Mouse (Mus musculus) small intestine, adult 2 months (tissue): ENCODE results near the gene Kcnb1. TPM values are rescaled to one million over a fixed set of nuclear protein-coding genes. Genes with fewer than 3 reads are reported as not detected.
A peak's percentile ranks its signal among the peaks of the same experiment; 100 is the strongest.

ENCODE experiments used
- H3K27ac ChIP-seq: fragments of 200-500 bp; 2 replicates; pipeline ENCODE4 v1.5.1; 2012; ENCODE audit warnings: low read depth, low read length, control low read depth, inconsistent platforms; ENCODE audit not compliant: insufficient read depth
- H3K27me3 ChIP-seq: fragments of 200-500 bp; 2 replicates; pipeline ENCODE4 v1.6.1; 2012; ENCODE audit warnings: mild to moderate bottlenecking, moderate library complexity, low read length, inconsistent platforms; ENCODE audit not compliant: control insufficient read depth, insufficient read depth
- H3K36me3 ChIP-seq: fragments of 200-500 bp; 2 replicates; pipeline ENCODE4 v1.6.1; 2012; ENCODE audit warnings: mild to moderate bottlenecking, low read length, control low read depth, inconsistent platforms; ENCODE audit not compliant: control insufficient read depth, insufficient read depth
- H3K4me1 ChIP-seq: fragments of 200-500 bp; 2 replicates; pipeline ENCODE4 v1.6.1; 2012; ENCODE audit warnings: low read length, inconsistent platforms, mixed read lengths; ENCODE audit not compliant: control insufficient read depth, insufficient read depth, insufficient read length
- H3K4me3 ChIP-seq: fragments of 200-500 bp; 2 replicates; pipeline ENCODE4 v1.5.1; 2012; ENCODE audit warnings: low read depth, mild to moderate bottlenecking, control low read depth, inconsistent platforms, low read length, moderate library complexity
- CTCF ChIP-seq: fragments of 200-500 bp; IDR thresholded peaks from 2 replicates; pipeline ENCODE4 v1.5.1; 2012; ENCODE audit warnings: low read depth, mild to moderate bottlenecking, control low read depth, inconsistent platforms, low read length, moderate library complexity, mixed read lengths; ENCODE audit not compliant: insufficient replicate concordance, insufficient read length; ENCODE audit errors: extremely low read depth
- POLR2A ChIP-seq: fragments of 200-500 bp; IDR thresholded peaks from 2 replicates; pipeline ENCODE4 v1.6.1; 2012; ENCODE audit warnings: low read depth, mild to moderate bottlenecking, control low read depth, inconsistent platforms, low read length, moderate library complexity
- WGBS: fragments of 180-500 bp; shearing (Covaris S2); methylation state at CpG from one replicate; pipeline ENCODE4 v1.1.7; 2018; 5-methylcytosine and 5-hydroxymethylcytosine counted together
- polyA plus RNA-seq: library from polyadenylated mRNA; depleted of rRNA; stranded (reverse); fragments of >200 nt; gene quantifications from 2 replicates; pipeline ENCODE4 v1.2.3, GENCODE M21; 2012

The Kcnb1 gene
- polyA plus RNA-seq, 1 experiment: 2.7 TPM

GRCm38 (mm10) chr2:167232132-167233008 lies 42.4 kb upstream of the Kcnb1 start:
- no peak for TF ChIP-seq CTCF
- TF ChIP-seq POLR2A: no peak
- WGBS: 71% methylated on average over 14 of the region's 14 CpGs

DNA sequence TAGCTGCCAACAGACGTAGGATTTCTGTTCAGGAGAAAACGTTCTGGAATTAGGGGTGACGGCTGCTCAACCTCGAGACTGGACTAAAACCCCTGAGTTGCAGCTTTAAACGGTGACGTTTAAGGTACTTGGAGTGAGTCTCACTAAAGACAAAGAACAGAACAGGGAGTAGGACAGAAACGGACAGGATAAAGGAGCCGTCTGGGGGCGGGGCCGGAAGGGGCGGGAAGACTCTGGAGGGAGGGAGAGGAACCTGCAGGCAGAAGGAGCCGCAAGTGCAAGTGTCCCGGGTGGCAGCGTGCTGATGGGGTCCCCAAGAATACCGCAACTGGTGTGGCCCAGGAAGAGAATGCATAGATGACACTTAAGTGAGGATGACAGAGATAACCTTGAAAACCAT lies 40.6 kb upstream of the Kcnb1 start:
- WGBS: 12% methylated on average over 15 of the region's 15 CpGs
- Histone ChIP-seq H3K27ac (no peak overlapping the region), H3K36me3 (no peaks in the 10 kb centered on the region), H3K4me1 (no peaks in the 10 kb centered on the region), H3K4me3 (no peak overlapping the region), H3K27me3 (no peaks in the 10 kb centered on the region)
- TF ChIP-seq CTCF (no peak), POLR2A (no peak)

More at GRCm38 (mm10) chr2:167232132-167233008, 42.4 kb upstream of the Kcnb1 start:
- H3K4me1 ChIP-seq: no peaks in the 10 kb centered on the region
- H3K27me3 ChIP-seq: no peaks in the 10 kb centered on the region
- no peak overlapping the region for H3K4me3 ChIP-seq
- H3K36me3 ChIP-seq: no peaks in the 10 kb centered on the region
- no peak overlapping the region for H3K27ac ChIP-seq

- WGBS: 50% methylated on average over 7 of the region's 7 CpGs
- Histone ChIP-seq H3K36me3 (no peaks in the 10 kb centered on the region), H3K4me3 (no peak overlapping the region), H3K4me1 (no peaks in the 10 kb centered on the region; the same call in 1 of the 2 replicates), H3K27me3 (no peaks in the 10 kb centered on the region), H3K27ac (no peak overlapping the region)
- TF ChIP-seq CTCF: no peak
- TF ChIP-seq POLR2A: no peak
Measured at GRCm38 (mm10) chr2:167224937-167225336, 35.0 kb upstream of the Kcnb1 start.

GRCm38 (mm10) chr2:167224194-167224593 lies 34.2 kb upstream of the Kcnb1 start:
- Histone ChIP-seq H3K27me3 (no peaks in the 10 kb centered on the region), H3K4me3 (no peak overlapping the region), H3K36me3 (no peaks in the 10 kb centered on the region), H3K4me1 (no peaks in the 10 kb centered on the region; the same call in 1 of the 2 replicates), H3K27ac (no peak overlapping the region)
- WGBS: 83% methylated on average over 6 of the region's 6 CpGs
- TF ChIP-seq CTCF (no peak), POLR2A (no peak)

DNA sequence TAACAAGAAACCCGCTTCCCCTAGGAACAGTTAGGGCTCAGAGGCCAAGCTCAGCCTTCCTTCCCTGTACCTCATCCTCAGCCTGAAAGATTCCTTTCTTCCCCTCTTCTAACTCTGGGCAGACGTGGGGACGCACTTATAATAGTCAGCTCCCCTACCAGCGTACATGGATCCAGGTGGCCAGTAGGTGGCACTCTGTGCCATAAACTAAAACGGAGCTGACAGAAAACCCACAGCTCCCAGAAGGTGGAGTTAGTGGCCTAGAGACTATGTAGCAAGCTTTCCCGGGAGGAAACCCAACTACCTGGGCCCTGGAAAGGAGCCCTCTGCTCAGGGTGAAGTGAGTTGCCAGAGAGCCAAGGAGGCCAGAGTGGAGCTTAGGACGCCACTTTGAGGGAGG lies 32.2 kb upstream of the Kcnb1 start:
- Histone ChIP-seq H3K36me3 (no peaks in the 10 kb centered on the region), H3K4me1 (no peaks in the 10 kb centered on the region; the same call in 1 of the 2 replicates), H3K4me3 (no peak overlapping the region), H3K27me3 (no peaks in the 10 kb centered on the region), H3K27ac (no peak overlapping the region)
- 17% methylated on average over 7 of the region's 7 CpGs for WGBS
- TF ChIP-seq CTCF (peak; percentile 80; the same call in 1 of the 2 replicates), POLR2A (no peak)

DNA sequence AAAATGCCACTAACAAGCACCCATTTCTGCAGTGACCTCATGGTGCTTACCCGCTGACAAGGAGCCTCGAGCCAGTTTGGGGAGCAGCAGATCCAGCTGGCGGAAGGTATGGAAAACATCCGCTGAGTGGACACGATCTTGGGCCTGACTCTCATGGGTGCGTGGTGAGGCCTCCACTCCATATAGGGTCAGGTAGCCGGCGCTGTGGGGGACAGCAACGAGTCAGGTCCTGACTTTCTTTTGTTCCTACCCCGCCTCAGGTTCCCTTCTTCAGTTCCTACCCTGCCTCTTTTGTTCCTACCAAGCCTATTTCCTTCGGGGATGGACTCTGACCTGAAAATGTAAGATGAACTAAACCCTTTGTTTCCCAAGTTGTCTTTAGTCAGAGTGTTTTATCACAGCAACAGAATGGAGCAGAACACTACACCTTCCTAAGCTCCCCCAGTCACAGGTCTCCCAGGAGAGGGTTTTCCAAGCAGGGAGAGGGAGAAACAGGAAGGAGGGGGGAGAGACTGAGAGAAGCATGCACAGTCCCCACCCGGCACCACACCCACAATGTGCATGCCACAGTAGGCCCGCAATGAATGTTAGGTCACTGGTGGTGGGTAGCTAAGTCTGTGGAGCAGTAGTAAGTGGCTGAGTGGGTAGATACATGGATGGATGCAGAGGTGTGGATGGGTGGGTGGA lies 31.3 kb upstream of the Kcnb1 start:
- H3K4me1 ChIP-seq: no peaks in the 10 kb centered on the region; the same call in 1 of the 2 replicates
- WGBS: 48% methylated on average over 13 of the region's 13 CpGs
- no peak for TF ChIP-seq POLR2A
- no peak for TF ChIP-seq CTCF
- no peaks in the 10 kb centered on the region for H3K27me3 ChIP-seq
- H3K4me3 ChIP-seq: no peak overlapping the region
- H3K36me3 ChIP-seq: no peaks in the 10 kb centered on the region
- H3K27ac ChIP-seq: no peak overlapping the region

- no peaks in the 10 kb centered on the region; the same call in 1 of the 2 replicates for H3K4me1 ChIP-seq
- no peaks in the 10 kb centered on the region for H3K36me3 ChIP-seq
- H3K27me3 ChIP-seq: no peaks in the 10 kb centered on the region
- 61% methylated on average over 5 of the region's 5 CpGs for WGBS
- no peak overlapping the region for H3K4me3 ChIP-seq
- H3K27ac ChIP-seq: no peak overlapping the region
- TF ChIP-seq POLR2A: no peak
Measured at GRCm38 (mm10) chr2:167220736-167221135, 30.8 kb upstream of the Kcnb1 start.
